Mouse (Mus musculus): ENCODE data around the gene Parpbp.

The Parpbp gene

GRCm38 (mm10) chr10:88146707-88147477, at the start of gene Parpbp, which contains the start of gene Nup37:
Gene Parpbp, minus strand, starts transcription at chr10:88146941.
Gene Nup37, plus strand, starts transcription at chr10:88146992.
- DNase-seq (ENCODE audit: low spot score in 2 of 2), result peak; percentile 77 to 80

DNA sequence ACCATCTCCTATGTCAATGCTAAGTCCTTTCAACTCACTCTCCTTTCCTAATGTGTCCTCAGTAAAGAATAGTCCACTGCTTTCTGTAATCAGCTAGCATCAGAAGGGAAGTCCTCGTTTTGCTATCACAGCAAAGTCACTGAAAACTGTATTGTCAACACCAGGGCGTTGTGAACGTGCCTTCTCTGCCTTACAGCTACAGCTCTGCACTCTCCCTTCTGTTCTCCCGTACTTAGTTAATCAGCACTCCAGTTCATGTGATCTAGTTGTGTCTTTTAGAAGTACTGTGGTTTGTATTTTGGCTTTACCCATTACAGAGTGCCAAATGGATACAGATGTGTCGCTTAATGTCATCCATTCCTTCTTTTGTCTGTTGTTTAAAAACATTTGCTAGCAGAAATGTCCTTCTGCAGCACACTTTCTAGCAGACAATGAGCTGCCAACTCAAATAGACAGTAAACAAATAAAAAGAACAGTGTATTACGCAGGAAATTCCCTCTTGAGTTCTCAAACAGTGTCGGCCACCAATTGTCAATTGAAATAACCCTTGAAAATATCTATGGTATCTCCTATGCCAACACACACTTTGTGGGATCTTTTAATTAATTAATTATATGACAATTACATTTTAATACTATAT, 20.8 kb upstream of the Parpbp start:
- no peak for DNase-seq (ENCODE audit: low spot score in 2 of 2)

GRCm38 (mm10) chr10:88166158-88166557, 19.4 kb upstream of the Parpbp start:
- no peak for DNase-seq (ENCODE audit: low spot score in 2 of 2)

DNA sequence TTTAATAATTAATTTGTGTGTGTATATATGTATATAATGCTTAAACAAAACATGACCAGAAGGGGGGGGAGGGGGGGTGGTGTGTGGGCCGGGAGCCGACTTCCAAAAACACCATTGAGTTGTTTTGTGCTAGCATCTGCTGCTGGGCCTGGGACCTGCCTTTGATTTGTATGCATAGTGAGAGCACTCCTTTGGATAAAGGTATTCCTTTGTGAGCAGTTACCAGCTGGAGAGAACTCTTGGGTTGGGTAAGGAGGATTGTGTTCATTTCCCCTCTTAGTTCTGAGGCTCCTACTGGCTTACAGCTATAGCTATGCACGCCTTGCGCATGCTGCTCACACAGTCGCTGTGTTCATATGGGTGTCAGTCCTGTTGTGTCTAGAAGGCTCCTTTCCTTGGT, 15.9 kb upstream of the Parpbp start:
- no peak for DNase-seq (ENCODE audit: low spot score in 2 of 2)

DNA sequence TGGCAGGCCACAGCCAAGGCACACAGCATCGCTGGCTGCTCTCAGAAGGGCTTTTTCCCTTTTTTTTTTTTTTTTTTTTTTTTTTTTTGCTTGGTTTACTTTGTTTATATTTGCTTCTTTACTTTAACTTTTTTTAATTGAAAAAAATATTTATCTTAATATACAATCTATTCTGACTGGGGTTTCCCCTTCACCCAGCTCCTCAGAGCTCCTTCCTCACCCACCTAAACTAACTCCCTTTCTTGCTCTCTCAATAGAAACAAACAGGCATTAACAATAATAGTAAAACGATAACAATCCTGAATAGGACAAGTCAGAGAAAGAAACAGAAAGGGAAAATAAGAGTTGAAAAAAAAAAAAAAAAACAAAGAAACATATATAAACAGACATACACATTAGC, 15.4 kb upstream of the Parpbp start:
- no peak for DNase-seq (ENCODE audit: low spot score in 2 of 2)

DNA sequence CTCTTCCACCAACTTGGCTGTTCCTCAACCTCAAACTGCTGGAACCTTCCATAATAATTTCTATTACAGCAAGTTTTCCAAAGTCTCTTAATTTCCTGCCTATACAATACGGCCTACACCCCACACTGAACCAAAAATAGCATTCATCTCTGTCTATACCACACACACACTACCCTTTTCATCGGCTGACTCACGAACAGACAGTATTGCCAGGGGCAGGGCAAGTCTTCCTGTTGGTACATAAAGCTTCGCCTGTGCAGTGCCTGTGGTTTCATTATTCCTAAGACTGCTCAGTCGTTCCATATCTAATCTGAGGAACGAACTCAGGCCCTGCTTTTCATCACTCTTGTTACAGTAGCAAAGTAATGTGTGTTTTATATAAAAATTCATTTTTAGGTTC, 4.9 kb upstream of the Parpbp start:
- no peak for DNase-seq (ENCODE audit: low spot score in 2 of 2)

DNA sequence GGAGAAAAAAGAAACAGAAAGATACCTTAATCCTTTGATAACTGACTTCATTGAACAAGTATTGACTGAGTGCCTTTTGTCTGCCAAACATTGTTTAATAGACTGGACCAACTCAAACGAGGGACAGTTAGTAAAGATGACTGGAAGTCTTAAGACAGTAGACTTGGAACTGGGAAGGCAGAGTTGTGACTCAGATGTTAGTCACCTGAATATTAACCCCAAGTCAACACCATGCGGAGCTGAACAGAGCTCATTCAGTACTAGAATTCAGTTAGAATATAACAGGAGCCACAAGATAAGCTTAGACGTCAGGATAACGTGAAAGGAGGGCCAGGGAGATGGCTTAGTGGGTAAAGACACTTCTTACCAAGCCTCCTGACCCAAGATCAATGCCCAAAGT, 3.6 kb upstream of the Parpbp start:
- DNase-seq (ENCODE audit: low spot score in 2 of 2), result no peak

GRCm38 (mm10) chr10:88146187-88146586, 554 bp downstream of the Parpbp start:
- DNase-seq (ENCODE audit: low spot score in 2 of 2), result no peak

GRCm38 (mm10) chr10:88135630-88136029, 11.1 kb downstream of the Parpbp start:
- DNase-seq (ENCODE audit: low spot score in 2 of 2), result no peak

GRCm38 (mm10) chr10:88119721-88120120, 27.0 kb downstream of the Parpbp start:
- DNase-seq (ENCODE audit: low spot score in 2 of 2), result no peak

- no peak for DNase-seq (ENCODE audit: low spot score in 2 of 2)
These were observed 33.5 kb downstream of the Parpbp start for GRCm38 (mm10) chr10:88113290-88113689.

GRCm38 (mm10) chr10:88106169-88106568, 40.6 kb downstream of the Parpbp start:
- no peak for DNase-seq (ENCODE audit: low spot score in 2 of 2)

DNA sequence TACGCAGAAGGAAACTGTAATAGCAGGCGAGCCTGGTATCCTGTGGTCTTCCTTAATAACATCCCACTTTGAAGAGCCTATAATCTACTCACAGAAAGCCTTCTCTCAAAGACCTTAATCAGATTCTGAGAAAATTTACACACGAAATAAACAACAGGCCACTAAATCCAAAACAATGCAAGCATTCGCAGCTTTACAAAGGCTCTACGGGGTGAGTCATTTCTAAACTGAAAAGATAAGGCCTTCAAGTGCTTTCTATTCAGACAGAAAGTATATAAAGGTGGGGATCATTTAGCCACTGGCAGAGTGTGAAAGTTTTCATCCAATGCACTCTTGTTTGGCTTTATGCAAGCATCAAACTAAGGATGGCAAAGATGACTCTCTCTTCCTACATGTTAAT, 56.0 kb downstream of the Parpbp start, which contains the start of gene Pmch:
Gene Pmch, plus strand, starts transcription at position 301 of the 400 bp plus-strand sequence.
- DNase-seq (ENCODE audit: low spot score in 2 of 2), result no peak

DNA sequence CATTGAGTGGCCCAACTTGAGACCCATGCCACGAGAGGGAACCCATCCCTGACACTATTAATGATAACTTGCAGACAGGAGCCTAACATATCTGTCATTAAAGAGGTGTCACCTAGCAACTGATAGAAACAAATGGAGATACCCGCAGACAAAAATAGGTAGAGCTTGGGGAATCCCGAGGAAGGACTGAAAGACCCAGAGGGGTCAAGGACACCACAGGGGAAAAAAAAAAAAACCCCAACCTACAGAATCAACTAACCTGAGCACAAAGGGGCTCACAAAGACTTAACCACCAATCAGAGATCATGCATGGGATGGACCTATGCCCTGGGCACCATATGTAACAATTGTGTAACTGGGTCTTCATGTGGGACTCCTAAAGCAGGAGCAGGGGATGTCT, 79.4 kb downstream of the Parpbp start:
- no peak for DNase-seq (ENCODE audit: low spot score in 2 of 2)

- peak in 1 of 2 experiments; percentile 1 for DNase-seq (ENCODE audit: low spot score in 2 of 2)
These were observed 81.9 kb downstream of the Parpbp start for GRCm38 (mm10) chr10:88064872-88065271.

DNA sequence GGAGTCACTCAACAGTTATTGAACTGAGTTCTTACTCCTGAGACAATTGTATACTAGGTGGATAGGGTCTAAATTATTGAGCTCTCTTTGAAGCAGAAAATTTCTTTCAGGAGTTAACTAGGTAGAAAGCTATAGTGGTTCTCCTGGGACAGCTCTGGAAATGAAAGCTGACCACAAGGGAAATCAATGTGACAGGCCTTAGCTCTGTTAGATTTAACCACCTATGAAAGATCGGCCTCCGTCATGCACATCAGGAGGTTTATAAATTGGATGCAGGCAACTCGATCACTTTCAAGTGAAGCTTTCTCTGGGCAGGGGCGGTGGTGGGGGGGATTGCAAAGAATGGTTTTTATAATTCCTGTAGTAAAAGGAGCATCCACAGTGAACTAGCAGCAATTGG, 83.3 kb downstream of the Parpbp start:
- DNase-seq (ENCODE audit: low spot score in 2 of 2), result no peak

- peak in 1 of 2 experiments; percentile 23 for DNase-seq (ENCODE audit: low spot score in 2 of 2)
These were observed 89.6 kb downstream of the Parpbp start for GRCm38 (mm10) chr10:88056950-88057649.

DNA sequence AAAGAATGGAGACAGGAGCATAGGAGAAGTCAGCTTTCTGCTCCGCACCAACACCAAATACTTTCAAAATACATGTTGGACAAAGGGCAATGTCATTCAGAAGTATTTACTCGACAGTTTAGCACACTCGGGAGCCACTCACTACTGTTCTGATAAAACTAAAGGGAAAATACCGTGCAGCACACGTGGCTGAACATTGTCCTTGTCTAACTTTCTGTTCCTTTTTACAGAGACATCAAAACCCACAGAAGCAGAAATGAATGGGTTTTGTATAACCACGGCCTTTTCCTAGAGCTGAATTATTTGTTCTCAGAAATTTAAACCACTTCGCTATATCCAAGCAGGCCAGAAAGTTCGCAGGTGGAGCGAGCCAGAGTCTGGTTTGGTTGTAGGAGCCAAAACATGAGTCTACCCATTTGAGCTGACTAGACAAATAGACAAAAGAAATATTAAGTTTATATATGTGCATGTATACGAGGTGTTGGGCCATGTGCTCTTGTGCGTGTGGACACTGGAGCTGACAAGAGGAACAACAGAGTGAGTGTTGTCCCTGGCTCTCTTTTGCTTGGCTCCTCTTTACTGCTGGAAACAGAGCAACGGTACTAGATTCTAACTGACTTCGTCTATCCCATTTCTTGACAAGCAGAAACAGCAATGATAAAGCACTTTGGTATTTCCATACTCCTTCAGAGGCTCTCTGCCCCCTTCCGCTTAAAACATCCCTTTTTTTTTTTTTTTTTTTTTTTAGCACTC, 92.3 kb downstream of the Parpbp start:
- DNase-seq (ENCODE audit: low spot score in 2 of 2), result no peak

DNA sequence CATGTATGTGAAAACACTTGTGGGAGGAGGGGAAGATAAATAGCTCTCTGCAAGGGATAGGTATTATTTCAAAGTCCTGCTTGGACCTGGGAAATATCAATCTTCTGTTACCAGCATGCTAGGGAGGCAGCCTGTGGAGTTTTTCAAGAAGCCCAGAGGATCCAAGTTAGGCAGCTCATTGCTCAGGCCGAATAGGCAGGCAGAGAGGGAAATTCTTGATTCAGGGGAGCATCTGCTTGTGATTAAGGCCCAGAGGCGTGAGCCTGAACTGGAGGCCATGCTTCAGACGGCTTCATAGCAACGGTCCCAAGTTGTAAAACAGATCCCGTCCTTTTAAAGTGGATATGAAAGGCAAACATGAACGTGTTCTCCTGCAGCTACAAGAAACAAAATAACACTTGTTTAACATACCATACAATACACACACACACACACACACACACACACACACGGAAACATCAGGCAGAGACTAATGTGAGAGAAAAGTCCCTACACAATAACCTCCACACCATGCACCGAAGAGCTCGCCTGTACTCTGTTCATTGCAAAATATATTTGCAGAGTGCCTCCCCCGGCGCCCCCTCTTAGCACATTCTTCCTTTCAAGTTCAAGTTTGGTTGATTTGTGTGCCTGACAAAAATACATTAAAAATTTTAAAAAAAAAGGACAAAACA, 100.5 kb downstream of the Parpbp start:
- DNase-seq (ENCODE audit: low spot score in 2 of 2), result no peak

- no peak for DNase-seq (ENCODE audit: low spot score in 2 of 2)
These were observed 102.4 kb downstream of the Parpbp start for GRCm38 (mm10) chr10:88044297-88044696.

Measured in heart, adult 9 months (tissue).